In genomic region chr16:42190114-42191045, GRCm38 (mm10) we compare ENCODE assay signal across 8 mouse cellular contexts.
DNase-seq lines count a peak whose midpoint lies in the region; ATAC-seq lines count a peak whose summit lies in the region.

No protein-coding gene starts in this region.

- WGBS in intestine, embryonic 15.5 days: under 1% methylated on average over 44 of the region's 44 CpGs
- WGBS in midbrain, embryonic 10.5 days: 1% methylated on average over 44 of the region's 44 CpGs

- ATAC-seq in intestine, embryonic 15.5 days: peak; percentile 96

- no peaks in the 10 kb centered on the region for H3K9me3 ChIP-seq in intestine, embryonic 15.5 days
- no peaks in the 10 kb centered on the region for H3K9me3 ChIP-seq in midbrain, embryonic 10.5 days (replicated peaks)

- no peaks in the 10 kb centered on the region for H3K36me3 ChIP-seq in intestine, embryonic 15.5 days
- H3K36me3 ChIP-seq in midbrain, embryonic 10.5 days: no peaks in the 10 kb centered on the region

- H3K27me3 ChIP-seq in intestine, embryonic 15.5 days (replicated peaks): no peaks in the 10 kb centered on the region
- 0 out of 2 replicates have a peak, but pooled peaks cover 12% of the 10 kb centered on the region for H3K27me3 ChIP-seq in midbrain, embryonic 10.5 days (ENCODE audit: low read depth, poor library complexity, severe bottlenecking)

- peak overlapping the region; percentile 95 for H3K4me2 ChIP-seq in intestine, embryonic 15.5 days (replicated peaks)

- peak overlapping the region; percentile 86 for H3K27ac ChIP-seq in intestine, embryonic 15.5 days
- H3K27ac ChIP-seq in midbrain, embryonic 10.5 days (replicated peaks): peak overlapping the region; percentile 93

- peak; percentile 91 for DNase-seq in adrenal gland, adult 2 months
- peak; percentile 81 for DNase-seq in embryo, embryonic 11.5 days (ENCODE audit: low read depth, low spot score)
- DNase-seq in gastrocnemius, postnatal 36 days: peak; percentile 78 to 82
- DNase-seq in left cerebral cortex, postnatal 25 days (ENCODE audit: low spot score in 2 of 2): peak; percentile 91 to 93
- DNase-seq in midbrain, embryonic 10.5 days (ENCODE audit: low spot score): peak; percentile 90
- peak; percentile 95 for DNase-seq in right cerebral cortex, postnatal 4 days
- peak; percentile 80 for DNase-seq in yolk sac, embryonic 10.5 days (ENCODE audit: low spot score)

- H3K4me3 ChIP-seq in intestine, embryonic 15.5 days (replicated peaks): peak overlapping the region; percentile 43
- H3K4me3 ChIP-seq in midbrain, embryonic 10.5 days: peak overlapping the region; percentile 60

- H3K9ac ChIP-seq in intestine, embryonic 15.5 days: peak overlapping the region; percentile 55

- intact Hi-C loops in gastrocnemius, postnatal 36 days (cut with DNase I): no loop called here
- intact Hi-C loops in left cerebral cortex, postnatal 25 days (cut with DNase I): loop anchor here (2.0 to 5.0 kb wide), 2 partner anchors 87 to 592 kb away; no protein-coding TSS in a partner anchor

- H3K4me1 ChIP-seq in intestine, embryonic 15.5 days (replicated peaks): no peaks in the 10 kb centered on the region
- peaks cover 26% of the 10 kb centered on the region for H3K4me1 ChIP-seq in midbrain, embryonic 10.5 days

Comparison
In these comparisons a context has a peak if more than half of its experiments do, and no peak if none do; other contexts are left out.
1. Peak in every context shown above with its lines: DNase-seq, ATAC-seq, H3K4me3 ChIP-seq and H3K27ac ChIP-seq.